Mouse (Mus musculus) thymus, adult 2 months (tissue): ENCODE data around the gene Actc1.

Source experiments
- CTCF ChIP-seq: fragments of 200-500 bp; IDR thresholded peaks from 2 replicates; pipeline ENCODE4 v1.5.1; 2012; ENCODE audit warnings: mild to moderate bottlenecking, control low read depth, low read length, moderate library complexity, borderline replicate concordance; ENCODE audit not compliant: control insufficient read depth, poor library complexity, insufficient read depth; ENCODE audit errors: extremely low read depth
- POLR2A ChIP-seq: fragments of 200-500 bp; IDR thresholded peaks from 2 replicates; pipeline ENCODE4 v1.6.1; 2012; ENCODE audit warnings: mild to moderate bottlenecking, low read length, control low read depth, moderate library complexity; ENCODE audit not compliant: control insufficient read depth, poor library complexity, insufficient read depth; ENCODE audit errors: extremely low read depth

DNA sequence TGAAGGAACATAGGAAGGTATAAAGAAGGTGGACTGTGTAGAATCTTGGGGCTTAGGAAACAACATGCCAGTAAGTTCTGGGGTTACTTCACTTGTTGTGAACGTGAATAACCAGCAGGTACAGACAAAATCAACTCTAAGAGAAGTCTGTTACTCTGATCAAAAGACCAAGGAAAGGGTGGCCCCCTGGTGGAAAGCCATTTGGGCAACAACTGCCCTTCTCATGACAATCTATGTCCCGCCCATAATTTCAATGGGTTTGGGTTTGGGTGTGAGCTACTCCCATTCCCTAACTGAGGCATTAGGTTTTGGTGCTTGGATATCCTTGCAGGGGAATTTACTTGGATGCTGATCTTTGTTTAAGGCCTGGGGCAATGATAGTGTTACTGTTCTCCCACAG is 10.7 kb upstream of the Actc1 start:
- TF ChIP-seq POLR2A (no peak), CTCF (no peak)
